Mouse (Mus musculus) liver, embryonic 11.5 days (tissue): ENCODE measurements around the gene Fam221a. TPM values are rescaled to one million over a fixed set of nuclear protein-coding genes. Genes with fewer than 3 reads are reported as not detected.

ENCODE experiments used
- ATAC-seq: fragments of 200-750 bp; cut with Nextera tagmentation; replicated peaks from 2 replicates; pipeline ENCODE4 v1.8.0; 2017; ENCODE audit warnings: moderate number of reproducible peaks, mild to moderate bottlenecking, moderate TSS enrichment, moderate library complexity; ENCODE audit not compliant: low FRiP score
- DNase-seq: peaks from one replicate; pipeline ENCODE4 v3.0.0-alpha.2; 2017; ENCODE audit warnings: low spot score
- H3K27ac ChIP-seq: fragments of 300-500 bp; sonication (generic); 2 replicates; pipeline ENCODE4 v1.5.1; 2014; ENCODE audit warnings: mild to moderate bottlenecking, low read depth, low read length, control low read depth
- H3K27me3 ChIP-seq: fragments of 300-500 bp; sonication (generic); replicated peaks from 2 replicates; pipeline ENCODE4 v1.6.1; 2014; ENCODE audit warnings: low read length, mixed read lengths; ENCODE audit not compliant: control insufficient read depth, insufficient read depth
- H3K36me3 ChIP-seq: fragments of 300-500 bp; sonication (generic); 2 replicates; pipeline ENCODE4 v1.6.1; 2014; ENCODE audit warnings: mild to moderate bottlenecking, low read length, moderate library complexity, mixed read lengths; ENCODE audit not compliant: control insufficient read depth, insufficient read depth
- H3K4me1 ChIP-seq: fragments of 300-500 bp; sonication (generic); replicated peaks from 2 replicates; pipeline ENCODE4 v1.6.1; 2014; ENCODE audit warnings: low read length, mixed read lengths; ENCODE audit not compliant: control insufficient read depth, insufficient read depth
- H3K4me2 ChIP-seq: fragments of 300-500 bp; sonication (generic); 2 replicates; pipeline ENCODE4 v1.6.1; 2014; ENCODE audit warnings: mild to moderate bottlenecking, control low read depth, moderate library complexity
- H3K4me3 ChIP-seq: fragments of 300-500 bp; sonication (generic); 2 replicates; pipeline ENCODE4 v1.5.1; 2014; ENCODE audit warnings: low read depth, low read length, control low read depth
- H3K9ac ChIP-seq: fragments of 300-500 bp; sonication (generic); 2 replicates; pipeline ENCODE4 v1.6.1; 2014; ENCODE audit warnings: low read depth, low read length, control low read depth
- H3K9me3 ChIP-seq: fragments of 300-500 bp; sonication (generic); 2 replicates; pipeline ENCODE4 v1.6.1; 2016; ENCODE audit warnings: low read length, inconsistent platforms, mixed read lengths; ENCODE audit not compliant: control insufficient read depth
- WGBS: fragments of 180-500 bp; shearing (Covaris S2); extraction: QIAGEN DNeasy Blood & Tissue Kit; methylation state at CpG from one replicate; pipeline ENCODE4 v1.1.7; 2014; 5-methylcytosine and 5-hydroxymethylcytosine counted together
- polyA plus RNA-seq: library from polyadenylated mRNA; unstranded; fragments of >200 nt; fragmentation: Nextera tagmentation; extraction: Ambion mirVana; gene quantifications from 2 replicates; pipeline ENCODE4 v1.2.1, GENCODE M21; 2014

Fam221a gene
- 3.4 and 3.8 TPM in 2 replicates for polyA plus RNA-seq

GRCm38 (mm10) chr6:49367159-49368054 is at the start of gene Fam221a:
Gene Fam221a, plus strand, starts transcription at chr6:49367739.
- DNase-seq, result peak; percentile 90
- peak within 1 kb of the TSS; percentile 51 for H3K4me3 ChIP-seq
- peaks cover 6% of the 10 kb centered on the region; the same call in 1 of the 2 replicates for H3K4me1 ChIP-seq
- no peaks in the 10 kb centered on the region for H3K9me3 ChIP-seq
- 6% methylated on average over 42 of the region's 49 CpGs for WGBS
- H3K9ac ChIP-seq, result peak within 1 kb of the TSS; percentile 63
- peak; percentile 98 for ATAC-seq
- no peaks in the 10 kb centered on the region for H3K27me3 ChIP-seq
- peak within 1 kb of the TSS; percentile 73 for H3K4me2 ChIP-seq
- peak within 1 kb of the TSS; percentile 54 for H3K27ac ChIP-seq
- no peaks in the 10 kb centered on the region for H3K36me3 ChIP-seq

- ATAC-seq, result peak; percentile 100
- H3K4me1 ChIP-seq, result peaks cover 5% of the 10 kb centered on the region; the same call in 1 of the 2 replicates
- WGBS, result under 1% methylated on average over 47 of the region's 47 CpGs
Measured at GRCm38 (mm10) chr6:49318966-49319594, 48.5 kb upstream of the Fam221a start, which contains the start of gene Ccdc126. Gene Ccdc126, plus strand, starts transcription at chr6:49319274.

GRCm38 (mm10) chr6:49319595-49320315 is 47.8 kb upstream of the Fam221a start:
- H3K9me3 ChIP-seq, result no peaks in the 10 kb centered on the region
- no peak for DNase-seq
- no peak; the same call in 1 of the 2 replicates for ATAC-seq

More at GRCm38 (mm10) chr6:49318966-49319594, 48.5 kb upstream of the Fam221a start, which contains the start of gene Ccdc126:
- Histone ChIP-seq H3K9me3 (no peaks in the 10 kb centered on the region), H3K36me3 (no peaks in the 10 kb centered on the region), H3K9ac (peak within 1 kb of the TSS; percentile 85), H3K4me3 (peak within 1 kb of the TSS; percentile 74), H3K27me3 (no peaks in the 10 kb centered on the region), H3K4me2 (peak within 1 kb of the TSS; percentile 74), H3K27ac (peak within 1 kb of the TSS; percentile 70)
- peak; percentile 95 for DNase-seq

GRCm38 (mm10) chr6:49321341-49321740 is 46.2 kb upstream of the Fam221a start:
- Histone ChIP-seq H3K27me3 (no peaks in the 10 kb centered on the region), H3K4me1 (peaks cover 5% of the 10 kb centered on the region; the same call in 1 of the 2 replicates), H3K27ac (no peak overlapping the region), H3K36me3 (no peaks in the 10 kb centered on the region), H3K4me2 (no peak overlapping the region), H3K9me3 (no peaks in the 10 kb centered on the region), H3K9ac (no peak overlapping the region), H3K4me3 (no peak overlapping the region)
- ATAC-seq (no peak), DNase-seq (no peak)
- WGBS, result 47% methylated on average over 3 of the region's 3 CpGs

More at GRCm38 (mm10) chr6:49319595-49320315, 47.8 kb upstream of the Fam221a start:
- Histone ChIP-seq H3K4me2 (peak overlapping the region; percentile 74), H3K27me3 (no peaks in the 10 kb centered on the region), H3K27ac (peak overlapping the region; percentile 70), H3K36me3 (no peaks in the 10 kb centered on the region), H3K4me3 (peak overlapping the region; percentile 74), H3K9ac (peak overlapping the region; percentile 85), H3K4me1 (peaks cover 5% of the 10 kb centered on the region; the same call in 1 of the 2 replicates)
- WGBS, result 15% methylated on average over 13 of the region's 13 CpGs

- Histone ChIP-seq H3K4me3 (no peak overlapping the region), H3K4me1 (peaks cover 5% of the 10 kb centered on the region; the same call in 1 of the 2 replicates), H3K9me3 (no peaks in the 10 kb centered on the region), H3K4me2 (no peak overlapping the region), H3K9ac (no peak overlapping the region), H3K36me3 (no peaks in the 10 kb centered on the region), H3K27ac (no peak overlapping the region), H3K27me3 (no peaks in the 10 kb centered on the region)
- no peak for DNase-seq
- ATAC-seq, result no peak
Measured at GRCm38 (mm10) chr6:49322056-49322455, 45.5 kb upstream of the Fam221a start.

GRCm38 (mm10) chr6:49322986-49323385 is 44.6 kb upstream of the Fam221a start:
- Histone ChIP-seq H3K27me3 (no peaks in the 10 kb centered on the region), H3K4me2 (no peak overlapping the region), H3K36me3 (no peaks in the 10 kb centered on the region), H3K9ac (no peak overlapping the region), H3K4me1 (peaks cover 5% of the 10 kb centered on the region; the same call in 1 of the 2 replicates), H3K9me3 (no peaks in the 10 kb centered on the region), H3K27ac (no peak overlapping the region), H3K4me3 (no peak overlapping the region)
- no peak for ATAC-seq
- no peak for DNase-seq
- 63% methylated on average over 2 of the region's 2 CpGs for WGBS

- no peak for DNase-seq
- peaks cover 5% of the 10 kb centered on the region; the same call in 1 of the 2 replicates for H3K4me1 ChIP-seq
Measured at GRCm38 (mm10) chr6:49324528-49324927, 43.0 kb upstream of the Fam221a start.

GRCm38 (mm10) chr6:49325294-49325693 is 42.2 kb upstream of the Fam221a start:
- H3K4me1 ChIP-seq, result peaks cover 5% of the 10 kb centered on the region; the same call in 1 of the 2 replicates
- H3K27me3 ChIP-seq, result no peaks in the 10 kb centered on the region
- no peak overlapping the region for H3K4me3 ChIP-seq
- H3K9ac ChIP-seq, result no peak overlapping the region
- H3K9me3 ChIP-seq, result no peaks in the 10 kb centered on the region
- H3K4me2 ChIP-seq, result no peak overlapping the region
- DNase-seq (no peak), ATAC-seq (no peak)
- H3K27ac ChIP-seq, result no peak overlapping the region
- H3K36me3 ChIP-seq, result no peaks in the 10 kb centered on the region
- 78% methylated on average over 1 of the region's 1 CpGs for WGBS

More at GRCm38 (mm10) chr6:49324528-49324927, 43.0 kb upstream of the Fam221a start:
- Histone ChIP-seq H3K4me2 (no peak overlapping the region), H3K27me3 (no peaks in the 10 kb centered on the region), H3K9me3 (no peaks in the 10 kb centered on the region), H3K27ac (no peak overlapping the region), H3K4me3 (no peak overlapping the region), H3K9ac (no peak overlapping the region), H3K36me3 (no peaks in the 10 kb centered on the region)
- ATAC-seq, result no peak
- 67% methylated on average over 2 of the region's 2 CpGs for WGBS
